Mouse (Mus musculus): Measurements from ENCODE around the gene Numa1. TPM values are rescaled to one million over a fixed set of nuclear protein-coding genes. Genes with fewer than 3 reads are reported as not detected.
"Not testable (repeated sequence)": the region's sequence is repeated elsewhere in the genome, so short reads cannot be mapped to it uniquely, and the experiment has no call there.

The Numa1 gene
- total RNA-seq (2021) = 10 to 100 TPM; 73.4 to 75.3 TPM
- long read RNA-seq, experiment 1, partial matches to known transcripts = 9 of 15 reads
- long read RNA-seq, experiment 1, other reads (novel, unspliced or antisense) = 3 of 15 reads
- long read RNA-seq, experiment 2, partial matches to known transcripts = 1 of 11 reads
- long read RNA-seq, experiment 2, other reads (novel, unspliced or antisense) = 7 of 11 reads

GRCm38 (mm10) chr7:101933751-101934240 is at the start of gene Numa1, which contains the start of gene Lrrc51:
TSS of gene Numa1 (plus strand) at chr7:101934111.
TSS of gene Lrrc51 (minus strand) at chr7:101933895.
- peak; percentile 95 to 98 for DNase-seq (ENCODE audit: low spot score in 2 of 2)

GRCm38 (mm10) chr7:101884160-101884559 is 49.8 kb upstream of the Numa1 start:
- DNase-seq (ENCODE audit: low spot score in 2 of 2) = no peak

- DNase-seq (ENCODE audit: low spot score in 2 of 2) = no peak
Measured at GRCm38 (mm10) chr7:101886274-101886673, 47.6 kb upstream of the Numa1 start.

- DNase-seq (ENCODE audit: low spot score in 2 of 2) = no peak
Measured at GRCm38 (mm10) chr7:101888460-101888859, 45.5 kb upstream of the Numa1 start.

GRCm38 (mm10) chr7:101895695-101896094 is 38.2 kb upstream of the Numa1 start:
- DNase-seq (ENCODE audit: low spot score in 2 of 2) = no peak

- peak; percentile 97 to 98 for DNase-seq (ENCODE audit: low spot score in 2 of 2)
Measured at GRCm38 (mm10) chr7:101896104-101897066, 37.5 kb upstream of the Numa1 start.

GRCm38 (mm10) chr7:101900331-101901097 is 33.4 kb upstream of the Numa1 start:
- no peak for DNase-seq (ENCODE audit: low spot score in 2 of 2)

- no peak for DNase-seq (ENCODE audit: low spot score in 2 of 2)
Measured at GRCm38 (mm10) chr7:101901969-101902368, 31.9 kb upstream of the Numa1 start.

GRCm38 (mm10) chr7:101902846-101903245 is 31.1 kb upstream of the Numa1 start:
- DNase-seq (ENCODE audit: low spot score in 2 of 2) = no peak

- DNase-seq (ENCODE audit: low spot score in 2 of 2) = peak; percentile 100
Measured at GRCm38 (mm10) chr7:101905561-101906286, 28.2 kb upstream of the Numa1 start, which contains the start of gene Lamtor1. TSS of gene Lamtor1 (plus strand) at chr7:101905904.

- no peak for DNase-seq (ENCODE audit: low spot score in 2 of 2)
Measured at GRCm38 (mm10) chr7:101906287-101906681, 27.6 kb upstream of the Numa1 start, which contains the start of gene Tomt. TSS of gene Tomt (minus strand) at chr7:101906359.

GRCm38 (mm10) chr7:101906696-101907095 is 27.2 kb upstream of the Numa1 start:
- DNase-seq (ENCODE audit: low spot score in 2 of 2) = no peak

- no peak for DNase-seq (ENCODE audit: low spot score in 2 of 2)
Measured at GRCm38 (mm10) chr7:101908367-101908766, 25.5 kb upstream of the Numa1 start.

- DNase-seq (ENCODE audit: low spot score in 2 of 2) = no peak
Measured at GRCm38 (mm10) chr7:101910138-101910537, 23.8 kb upstream of the Numa1 start.

GRCm38 (mm10) chr7:101911982-101912381 is 21.9 kb upstream of the Numa1 start:
- no peak for DNase-seq (ENCODE audit: low spot score in 2 of 2)

GRCm38 (mm10) chr7:101918071-101918470 is 15.8 kb upstream of the Numa1 start:
- peak; percentile 43 to 58 for DNase-seq (ENCODE audit: low spot score in 2 of 2)

GRCm38 (mm10) chr7:101925892-101926291 is 8.0 kb upstream of the Numa1 start:
- not testable (repeated sequence) for DNase-seq (ENCODE audit: low spot score in 2 of 2)

- DNase-seq (ENCODE audit: low spot score in 2 of 2) = no peak
Measured at GRCm38 (mm10) chr7:101928093-101928492, 5.8 kb upstream of the Numa1 start.

- DNase-seq (ENCODE audit: low spot score in 2 of 2) = no peak
Measured at GRCm38 (mm10) chr7:101932551-101932950, 1.4 kb upstream of the Numa1 start.

- DNase-seq (ENCODE audit: low spot score in 2 of 2) = peak in 1 of 2 experiments; percentile 14
Measured at GRCm38 (mm10) chr7:101933300-101933699, 611 bp upstream of the Numa1 start.
